Mouse (Mus musculus) megakaryocyte progenitor cell, adult 5-6 weeks (primary cell): Measurements from ENCODE around the gene Hdac9. TPM values are rescaled to one million over a fixed set of nuclear protein-coding genes. Genes with fewer than 3 reads are reported as not detected.

Source experiments
- ATAC-seq: replicated peaks from 2 replicates; pipeline ENCODE4 v1.8.0; 2016; ENCODE audit warnings: mild to moderate bottlenecking, moderate TSS enrichment, inconsistent platforms; ENCODE audit not compliant: poor library complexity
- total RNA-seq, 2 experiments: library from RNA; stranded (forward) in 1 of 2; stranded (reverse) in 1 of 2; fragments of 157-497, 149-512 nt in 1 of 2; fragments of 200-1000 nt in 1 of 2; gene quantifications; 2 replicates each; pipeline versions ENCODE4 v1.2.3 to v1.2.4; 2015 to 2017

Gene Hdac9
- total RNA-seq, 2 experiments from 2014 or later, result 4.0 to 6.2 TPM

DNA sequence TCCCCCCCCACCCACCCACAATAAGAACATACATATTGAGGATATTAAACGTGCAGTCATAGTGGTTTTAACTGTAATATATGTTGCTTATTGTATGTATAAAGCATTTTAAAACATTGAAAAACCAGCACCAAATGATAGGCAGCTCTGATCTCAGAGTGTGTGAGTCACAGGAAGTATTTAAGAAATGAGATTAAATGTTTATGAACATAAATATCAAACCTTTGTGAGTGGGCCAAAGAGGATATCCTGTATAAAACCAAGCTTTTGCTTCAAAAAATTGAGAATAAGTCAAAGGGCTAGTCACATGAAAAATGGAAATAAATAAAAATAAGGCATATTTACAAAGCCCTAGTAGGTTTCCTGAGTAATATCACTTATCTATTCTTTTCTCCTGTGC is 667.7 kb downstream of the Hdac9 start:
- no peak for ATAC-seq

DNA sequence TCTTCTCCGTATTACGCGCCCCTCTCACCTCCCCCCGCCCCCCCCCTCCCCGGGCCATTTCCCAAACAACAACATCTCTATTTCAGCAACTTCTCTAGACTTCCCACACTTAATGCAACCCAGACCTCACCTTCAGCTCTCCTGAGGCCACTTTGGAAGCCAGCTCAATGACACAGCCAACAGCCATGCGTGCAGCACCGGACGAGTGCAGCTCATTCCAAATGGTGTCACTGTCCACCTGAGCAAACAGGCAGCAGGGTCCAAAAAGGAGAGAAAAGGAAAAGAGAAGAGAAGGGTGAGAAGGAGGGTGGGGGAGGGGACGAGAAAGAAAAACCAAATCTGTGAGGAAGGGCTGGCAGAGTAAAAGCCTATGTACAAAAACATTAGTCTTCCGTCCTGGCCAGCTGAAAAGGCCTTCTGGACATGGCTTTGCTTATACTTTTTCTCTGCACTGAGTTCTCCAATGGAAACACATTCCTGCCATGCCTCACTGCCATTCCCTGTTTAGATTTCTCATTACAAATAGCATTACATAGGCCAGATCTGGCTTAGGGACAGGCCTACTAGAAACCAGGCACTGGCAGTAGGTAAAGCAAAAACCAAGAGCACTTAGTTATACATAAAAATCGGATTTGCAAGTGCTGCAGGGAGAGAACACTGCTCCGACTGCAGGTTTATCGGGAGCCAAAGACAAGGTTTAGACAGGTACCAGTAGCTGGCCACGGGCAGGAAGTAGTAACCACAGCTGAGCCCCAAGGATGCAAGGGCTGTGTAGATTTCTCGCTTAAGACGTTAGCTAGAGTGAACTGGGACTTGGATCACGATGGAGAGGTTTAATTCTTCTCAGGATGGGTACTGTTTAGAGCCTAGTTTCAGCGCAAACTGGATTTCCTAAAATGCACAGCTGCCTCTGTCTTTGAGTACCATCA is 668.4 kb downstream of the Hdac9 start:
- ATAC-seq, result peak; percentile 42

DNA sequence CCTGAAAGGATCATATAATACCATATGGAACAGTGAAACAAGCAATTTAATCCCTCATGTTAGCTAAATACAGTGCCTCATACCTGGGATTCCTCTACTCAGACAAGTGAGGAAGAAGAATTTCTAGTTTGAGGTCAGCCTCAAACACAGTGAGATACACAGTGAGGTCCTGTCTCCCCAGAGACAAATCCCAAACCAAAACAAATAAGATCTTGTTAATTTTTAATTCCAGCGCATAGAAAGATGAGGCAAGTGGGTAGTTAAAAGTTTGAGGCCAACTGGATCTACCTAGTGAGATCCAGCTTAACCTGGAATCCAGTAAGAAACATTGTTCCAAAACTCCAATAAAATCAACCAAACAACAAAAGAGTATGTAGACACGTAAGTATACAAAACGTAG is 678.1 kb downstream of the Hdac9 start:
- ATAC-seq, result no peak

DNA sequence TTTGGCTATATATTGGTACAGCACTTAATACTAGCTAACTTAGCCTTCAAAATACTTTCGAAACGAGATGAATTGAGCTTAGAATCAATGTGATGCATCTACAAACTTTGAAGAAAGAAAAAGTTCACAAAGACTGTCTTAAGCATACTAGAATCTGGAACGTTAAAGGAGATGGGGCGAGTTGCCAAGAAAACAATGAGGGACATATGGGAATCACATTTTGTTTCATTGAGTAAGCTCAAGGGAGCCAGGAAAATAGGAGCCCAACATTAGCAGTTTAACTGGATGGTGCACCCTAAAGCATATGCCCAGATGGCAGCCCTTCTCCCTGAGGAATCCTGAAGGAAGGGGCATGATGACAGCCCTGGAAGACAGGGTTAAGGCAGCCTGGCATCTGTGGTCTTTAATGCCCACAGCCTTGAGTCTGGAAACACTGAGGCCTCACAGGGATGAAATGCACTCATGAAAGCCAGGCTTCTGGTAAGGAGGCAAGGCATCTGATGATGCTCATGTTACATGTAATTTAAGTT is 685.2 kb downstream of the Hdac9 start:
- no peak for ATAC-seq

DNA sequence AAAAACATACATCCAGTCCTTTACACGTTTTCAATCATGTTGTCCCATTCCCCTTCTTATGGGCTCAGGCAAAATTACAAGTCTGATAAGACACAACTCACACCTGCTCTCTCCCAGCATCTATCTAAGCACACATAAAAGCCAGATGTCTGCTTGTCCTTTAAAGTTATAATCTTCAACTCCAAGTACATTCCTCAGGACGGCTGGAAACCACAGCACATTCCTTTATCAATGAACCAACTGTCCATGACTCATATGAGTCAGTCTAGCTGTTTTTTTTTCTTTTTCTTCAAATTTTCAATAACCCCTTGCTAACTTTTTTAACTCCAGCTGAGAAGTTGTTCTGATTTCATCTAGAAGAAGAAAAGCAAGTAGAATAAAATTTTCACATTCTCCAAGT is 692.4 kb downstream of the Hdac9 start:
- no peak for ATAC-seq

DNA sequence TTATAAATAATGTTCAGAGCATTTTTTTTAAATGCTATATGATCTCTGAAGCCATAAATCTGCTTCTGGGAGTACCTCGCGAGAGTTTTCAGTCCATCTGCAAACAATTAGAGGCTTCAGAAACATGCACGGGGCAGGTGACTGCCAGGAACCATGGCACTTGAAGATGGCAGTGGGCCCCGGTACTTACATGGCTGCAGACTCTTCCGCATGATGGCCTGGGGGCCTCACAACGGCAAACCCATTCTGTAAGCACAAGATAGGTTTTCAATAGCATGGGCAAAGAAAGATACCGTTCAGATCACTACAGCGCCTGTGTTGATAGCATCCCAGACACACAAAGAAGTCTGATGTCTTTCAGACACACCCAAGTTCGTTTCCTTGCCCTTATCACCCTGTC is 695.9 kb downstream of the Hdac9 start:
- ATAC-seq, result peak; percentile 70

DNA sequence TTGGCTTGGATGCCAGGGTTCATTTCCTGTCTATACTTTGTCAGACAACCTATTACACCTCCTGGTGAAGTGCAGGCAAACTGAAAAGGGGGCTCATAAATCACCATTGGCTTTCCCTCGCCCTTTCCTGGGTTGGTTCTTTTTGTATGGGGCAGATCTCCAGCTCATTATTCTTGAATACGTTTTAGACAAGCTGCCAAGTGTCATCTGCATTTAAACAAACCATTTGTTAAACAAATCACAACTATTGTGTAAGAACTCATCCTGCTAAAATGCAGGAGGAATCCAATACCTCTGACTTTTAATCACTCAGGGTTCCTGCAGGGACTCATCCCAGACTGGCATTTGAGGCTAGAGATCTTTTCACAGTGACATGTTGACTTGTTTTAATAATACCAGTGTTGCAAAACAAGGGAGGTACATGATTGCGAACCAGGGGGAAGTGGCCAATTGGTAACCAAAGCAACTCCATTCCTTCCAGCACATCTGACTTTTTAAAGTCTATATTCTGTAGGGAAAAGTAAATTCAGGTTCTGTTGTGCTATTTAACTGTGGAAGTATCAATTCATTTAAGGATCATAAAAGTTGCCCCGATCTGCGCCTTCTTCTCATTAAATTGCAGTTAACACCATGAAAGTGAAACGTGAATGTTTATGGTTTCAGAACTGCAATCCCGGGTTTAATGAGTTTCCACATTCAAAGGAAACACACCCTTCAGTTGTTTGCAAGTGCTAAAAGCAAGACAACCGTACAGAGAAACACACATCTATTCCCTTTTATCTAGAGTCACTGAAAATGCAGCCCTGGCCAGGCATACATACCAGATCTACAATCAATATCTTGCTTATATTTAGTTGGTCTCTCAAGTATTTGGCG is 696.6 kb downstream of the Hdac9 start:
- ATAC-seq, result no peak

DNA sequence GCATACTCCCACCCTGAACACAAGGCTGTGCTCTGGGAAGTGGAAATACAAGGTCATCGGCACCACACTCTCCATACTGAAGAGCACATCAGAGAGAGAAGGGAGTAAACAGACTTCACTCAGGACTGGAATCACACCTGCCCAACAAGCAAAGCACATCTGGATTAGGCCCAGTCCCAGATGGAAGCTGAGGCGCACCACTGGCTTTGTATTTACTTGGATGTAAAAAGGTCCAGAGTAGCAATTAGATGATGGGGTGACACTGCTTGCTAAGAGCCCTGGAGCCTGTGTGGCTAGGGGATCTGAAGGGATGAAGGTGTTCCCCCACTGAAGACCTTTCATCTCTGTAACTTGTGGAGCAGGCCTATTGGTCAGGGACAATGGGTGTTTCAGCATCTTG is 698.3 kb downstream of the Hdac9 start:
- ATAC-seq, result no peak

DNA sequence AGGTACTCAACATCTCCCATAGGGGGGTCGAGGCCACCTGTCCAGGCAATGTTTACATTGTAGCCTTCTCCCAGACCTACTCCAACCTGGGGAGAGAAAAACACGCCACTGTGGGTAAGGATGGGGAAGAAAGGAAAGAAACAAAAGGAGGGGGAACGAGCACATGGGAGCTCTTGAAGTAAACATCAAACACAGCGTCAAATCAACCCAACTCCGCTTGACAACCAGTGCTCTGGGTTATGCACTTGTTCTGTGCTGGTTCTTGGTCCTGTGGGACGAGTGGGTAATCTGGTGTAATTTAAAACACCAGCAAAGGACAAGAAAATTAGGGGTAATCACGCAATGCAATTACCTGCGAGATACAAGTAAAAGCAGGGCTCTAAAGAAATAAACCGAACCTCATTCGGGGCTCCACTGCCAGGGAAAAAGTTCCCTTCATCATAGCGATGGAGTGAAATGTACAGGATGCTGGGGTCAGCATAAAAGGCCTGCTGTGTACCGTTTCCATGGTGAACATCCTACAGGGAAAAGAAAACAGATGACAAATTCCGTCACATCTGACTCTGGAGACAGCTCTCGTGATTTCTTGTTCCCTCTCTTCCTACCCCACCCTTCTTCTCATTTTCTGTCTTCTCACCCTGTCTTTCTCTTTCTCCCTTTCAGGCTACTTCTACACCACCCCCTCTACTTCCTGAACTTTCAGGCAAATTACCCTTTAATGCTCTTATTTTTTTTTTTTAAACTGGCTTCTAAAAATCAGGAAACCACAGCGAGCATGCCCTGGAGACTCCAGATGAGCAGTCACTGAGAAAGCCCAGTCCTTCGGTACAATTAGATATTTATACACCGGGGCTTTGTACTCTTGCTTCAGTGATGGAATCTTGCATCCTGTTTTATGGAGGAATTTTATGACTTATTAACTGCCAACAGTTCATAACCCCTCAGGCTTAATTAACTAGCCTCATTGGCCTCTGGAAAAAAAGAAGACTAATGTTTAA is 701.6 kb downstream of the Hdac9 start:
- ATAC-seq, result no peak

DNA sequence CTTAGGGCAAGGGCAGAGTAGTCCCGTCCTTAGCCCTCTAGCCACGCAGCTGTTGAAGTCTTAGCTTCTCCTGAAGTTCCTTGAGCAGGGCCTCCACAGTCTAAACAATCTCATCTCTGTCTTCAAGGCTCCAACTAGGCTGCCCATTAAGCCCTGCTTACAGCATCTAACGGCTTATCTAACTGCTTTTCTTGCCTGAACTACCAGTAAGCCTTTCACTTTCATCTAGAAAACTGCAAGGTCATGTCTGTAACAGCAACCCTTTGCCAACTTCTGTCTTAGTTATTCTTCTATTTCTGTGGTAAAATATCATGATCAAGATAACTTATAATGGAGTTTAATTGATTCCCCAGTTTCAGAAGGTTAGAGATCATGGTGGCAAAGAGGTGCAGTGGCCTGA is 704.7 kb downstream of the Hdac9 start:
- peak; percentile 60 for ATAC-seq

DNA sequence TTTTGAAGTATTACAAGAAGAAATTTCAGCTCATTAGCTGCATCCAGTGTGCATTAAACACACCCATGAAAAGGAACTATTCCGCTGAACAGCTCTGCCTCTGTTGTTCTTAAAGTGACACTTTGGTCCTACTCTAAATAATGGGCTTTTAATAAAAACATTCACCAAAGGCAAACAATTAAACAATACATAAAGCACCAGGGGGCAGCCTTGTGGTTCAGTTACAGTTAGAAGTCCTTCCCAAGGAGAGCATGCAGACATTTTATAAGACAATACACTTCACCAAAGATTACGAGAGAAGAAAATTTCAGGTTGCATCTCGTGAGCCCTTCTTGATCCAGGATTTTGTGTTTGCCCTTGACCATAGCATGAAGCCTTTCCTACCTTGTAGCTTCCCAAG is 715.4 kb downstream of the Hdac9 start:
- no peak for ATAC-seq

DNA sequence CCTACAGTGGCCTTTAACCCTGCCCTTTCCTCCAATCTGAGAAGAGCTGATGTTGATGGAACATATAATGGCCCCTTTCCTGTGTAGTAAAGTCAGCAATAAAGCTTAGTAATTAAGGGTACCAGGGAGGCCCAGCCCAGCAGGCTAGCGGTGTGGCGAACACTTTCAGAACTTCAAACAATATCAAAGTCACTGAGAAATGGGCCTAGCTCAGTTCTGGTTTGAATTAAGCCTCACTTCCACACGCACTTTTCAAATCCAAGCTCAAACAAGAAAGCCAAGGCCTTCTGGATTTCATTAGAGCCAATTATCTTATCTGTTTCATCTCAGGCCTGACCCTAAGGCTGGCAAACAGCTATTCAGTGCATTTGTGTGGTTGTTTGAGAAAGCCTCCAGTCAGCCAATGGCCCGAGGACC is 716.9 kb downstream of the Hdac9 start:
- ATAC-seq, result no peak

DNA sequence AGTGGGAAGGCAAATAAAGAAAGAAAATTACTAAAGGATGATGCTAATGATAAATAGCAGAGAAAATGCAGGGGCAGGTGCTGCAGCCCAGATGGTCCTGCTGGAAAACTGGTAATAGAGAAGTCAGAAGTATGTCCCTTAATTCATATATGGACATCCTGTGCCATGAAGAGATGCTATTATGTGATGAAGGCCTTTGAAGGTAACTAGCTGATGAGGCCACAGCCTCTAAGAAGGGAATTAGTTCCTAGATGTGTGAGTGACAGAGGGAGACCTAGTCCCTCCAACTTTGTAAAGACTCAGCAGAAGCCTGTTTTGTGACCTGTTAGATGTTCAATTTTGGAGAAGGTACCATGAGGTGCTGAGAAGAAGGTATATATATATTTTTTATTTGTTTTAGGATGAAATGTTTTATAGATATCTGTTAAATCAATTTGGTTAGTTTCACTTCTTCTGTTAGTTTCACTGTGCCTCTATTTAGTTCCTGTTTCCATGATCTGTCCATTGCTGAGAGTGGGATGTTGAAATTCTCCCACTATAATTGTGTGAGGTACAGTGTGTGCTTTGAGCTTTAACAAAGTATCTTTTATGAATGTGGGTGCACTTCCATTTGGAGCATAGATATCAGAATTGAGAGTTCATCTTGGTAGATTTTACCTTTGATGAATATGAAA is 721.6 kb downstream of the Hdac9 start:
- peak; percentile 46 for ATAC-seq

DNA sequence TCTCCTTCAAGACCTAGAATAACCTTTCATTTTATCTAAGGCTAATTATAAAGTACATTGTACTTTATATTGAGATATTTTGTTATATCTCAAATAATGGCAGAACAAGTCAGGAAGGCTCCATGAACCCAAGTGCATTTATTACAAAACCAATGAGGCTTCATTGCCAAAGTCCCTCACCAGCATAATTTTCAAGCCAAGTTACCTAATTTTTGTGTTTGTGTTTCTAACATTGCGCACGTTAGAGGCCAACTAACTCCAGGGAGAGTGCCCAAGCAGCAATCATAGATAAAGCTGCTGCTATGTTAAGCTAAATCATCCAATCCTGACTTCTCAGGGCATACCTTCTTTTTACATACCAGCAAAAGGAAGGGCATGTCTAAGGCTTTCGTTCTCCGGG is 722.8 kb downstream of the Hdac9 start:
- ATAC-seq, result no peak

DNA sequence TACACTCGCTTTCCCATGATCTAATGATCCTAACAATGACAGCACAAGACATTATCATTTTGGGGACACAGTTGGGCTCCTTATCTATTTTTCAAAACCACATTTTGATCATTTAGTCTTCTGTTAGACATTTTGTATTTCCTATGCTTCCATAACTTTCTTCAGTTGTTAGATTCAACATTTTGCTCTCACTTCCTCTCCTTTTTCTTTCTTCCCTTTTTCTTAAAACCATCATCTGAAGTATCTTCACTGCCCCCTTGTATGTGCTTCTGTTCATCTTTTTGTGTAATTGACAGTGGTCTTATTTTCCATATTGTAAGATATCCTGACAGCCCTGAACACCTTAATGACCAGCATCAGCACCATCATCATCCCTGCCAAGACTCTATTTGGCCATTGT is 725.6 kb downstream of the Hdac9 start:
- peak; percentile 61 for ATAC-seq

DNA sequence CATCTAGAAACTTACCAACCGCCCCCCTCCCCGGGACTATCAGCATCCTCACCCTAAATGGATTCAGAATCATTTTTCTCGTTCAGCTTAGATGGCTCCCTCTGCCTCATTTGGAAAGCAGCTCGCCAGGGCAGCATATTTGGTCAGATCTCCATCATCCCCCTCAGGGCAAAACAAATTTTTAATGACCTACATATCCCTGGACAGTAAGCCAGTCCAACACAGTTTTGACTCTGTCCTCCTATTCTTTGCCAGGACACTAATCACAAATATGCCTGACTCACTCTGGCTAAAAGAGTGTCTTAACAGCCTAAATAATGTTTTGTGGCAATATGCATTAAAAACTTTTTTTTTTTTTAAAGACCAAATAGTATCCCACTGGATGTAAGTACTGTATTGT is 738.0 kb downstream of the Hdac9 start:
- no peak for ATAC-seq

DNA sequence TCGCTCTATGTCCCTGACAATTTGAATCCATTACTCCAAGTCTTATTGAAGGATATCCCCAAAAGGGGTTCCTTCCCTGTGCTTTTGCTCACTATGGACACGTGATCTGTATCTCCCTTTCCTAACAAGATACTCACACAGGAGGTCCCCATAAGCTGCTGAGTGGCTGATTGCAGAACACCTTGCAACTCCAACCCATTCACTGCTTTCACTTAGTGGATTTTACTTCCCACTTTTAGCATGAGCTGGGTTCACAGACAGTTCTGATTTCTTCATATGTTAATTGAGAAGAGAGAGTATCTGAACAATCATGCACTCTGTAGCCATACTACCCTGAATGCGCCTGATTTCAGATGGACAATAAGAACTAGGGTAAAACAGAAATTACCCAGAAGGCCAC is 740.1 kb downstream of the Hdac9 start:
- ATAC-seq, result peak; percentile 37; the same call in 1 of the 2 replicates

DNA sequence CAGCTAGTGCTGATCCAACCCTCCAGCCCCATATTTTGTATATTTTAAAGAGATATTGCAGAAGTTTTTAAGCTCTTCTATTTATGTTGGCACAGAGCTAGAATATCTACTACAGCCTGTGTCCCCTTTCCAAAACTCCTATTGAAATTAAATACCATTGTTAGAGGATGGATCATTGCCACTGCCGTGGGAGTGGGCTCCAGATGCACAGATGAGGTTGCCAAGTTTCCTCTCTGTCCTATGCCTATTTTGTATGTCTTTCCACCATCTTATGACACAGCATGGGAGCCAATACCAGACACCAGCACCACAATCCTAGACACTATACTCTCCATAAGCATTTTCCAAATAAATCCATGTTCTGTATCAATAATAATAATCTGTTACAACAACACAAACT is 743.9 kb downstream of the Hdac9 start:
- ATAC-seq, result no peak

DNA sequence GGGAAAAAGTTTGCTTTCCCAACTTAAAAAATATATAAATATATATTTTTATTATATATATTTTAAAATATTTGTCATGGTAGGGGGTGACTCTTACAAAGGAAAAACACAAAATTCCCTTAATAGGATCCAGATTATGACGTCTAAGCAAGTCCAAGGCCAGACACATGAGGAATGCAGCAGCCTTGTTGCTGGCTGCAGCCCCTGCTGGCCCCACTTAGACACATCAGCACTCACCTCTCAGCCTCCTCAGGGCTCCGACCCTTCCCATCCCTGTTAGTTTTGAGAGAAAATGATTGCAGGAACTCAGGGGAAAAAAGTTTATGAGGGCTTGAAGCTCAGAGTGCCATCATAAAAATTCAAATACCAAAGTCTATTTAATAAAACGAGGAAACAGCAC is 746.3 kb downstream of the Hdac9 start:
- ATAC-seq, result no peak

DNA sequence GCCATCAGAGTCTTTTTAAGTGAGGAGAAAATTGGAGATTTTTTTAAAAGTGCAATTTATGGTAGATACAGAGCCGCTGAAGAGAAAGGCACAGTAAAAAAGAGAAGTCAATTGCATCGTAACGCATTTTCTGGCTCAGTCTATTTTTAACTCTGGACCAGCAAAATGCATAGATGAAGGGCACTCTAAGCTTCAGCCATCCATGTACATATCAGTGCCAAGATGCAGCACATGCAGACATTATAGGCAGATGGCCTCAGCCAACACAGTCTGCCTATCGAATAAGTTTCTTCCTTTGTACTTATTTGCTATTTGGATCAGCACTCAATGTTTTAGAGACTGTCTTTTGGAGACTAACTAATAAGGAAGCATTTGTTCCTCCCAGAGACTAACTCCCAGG is 751.2 kb downstream of the Hdac9 start:
- no peak for ATAC-seq
